Mouse (Mus musculus) mature B cell (primary cell): ENCODE data around the gene Mctp1.

Experiments used
- in situ Hi-C: fragments of 300-500 bp; cut with MboI; formaldehyde crosslinking; loops from 2 replicates; pipeline ENCODE4 v1.14.3; 2019

Gene Mctp1

DNA sequence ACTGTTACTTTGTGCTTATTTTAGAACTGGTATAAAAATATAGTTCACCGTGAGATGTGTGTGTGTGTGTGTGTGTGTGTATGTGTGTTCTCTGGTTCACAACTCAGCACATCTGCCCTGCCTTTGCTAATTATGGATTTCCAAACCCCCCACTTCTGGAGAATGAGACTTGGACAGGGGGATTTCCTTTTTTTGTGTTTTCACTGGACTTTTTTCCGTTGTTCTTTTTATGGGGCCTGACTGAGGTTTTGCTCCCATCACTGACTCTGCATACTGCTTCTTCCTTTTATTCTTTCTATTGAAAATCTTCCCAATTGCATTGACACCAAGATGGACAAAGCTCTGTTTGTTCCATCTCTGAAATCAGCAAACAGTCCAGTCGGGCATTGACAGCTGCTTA is 438.7 kb downstream of the Mctp1 start:
- in situ Hi-C loops, result no loop called here

DNA sequence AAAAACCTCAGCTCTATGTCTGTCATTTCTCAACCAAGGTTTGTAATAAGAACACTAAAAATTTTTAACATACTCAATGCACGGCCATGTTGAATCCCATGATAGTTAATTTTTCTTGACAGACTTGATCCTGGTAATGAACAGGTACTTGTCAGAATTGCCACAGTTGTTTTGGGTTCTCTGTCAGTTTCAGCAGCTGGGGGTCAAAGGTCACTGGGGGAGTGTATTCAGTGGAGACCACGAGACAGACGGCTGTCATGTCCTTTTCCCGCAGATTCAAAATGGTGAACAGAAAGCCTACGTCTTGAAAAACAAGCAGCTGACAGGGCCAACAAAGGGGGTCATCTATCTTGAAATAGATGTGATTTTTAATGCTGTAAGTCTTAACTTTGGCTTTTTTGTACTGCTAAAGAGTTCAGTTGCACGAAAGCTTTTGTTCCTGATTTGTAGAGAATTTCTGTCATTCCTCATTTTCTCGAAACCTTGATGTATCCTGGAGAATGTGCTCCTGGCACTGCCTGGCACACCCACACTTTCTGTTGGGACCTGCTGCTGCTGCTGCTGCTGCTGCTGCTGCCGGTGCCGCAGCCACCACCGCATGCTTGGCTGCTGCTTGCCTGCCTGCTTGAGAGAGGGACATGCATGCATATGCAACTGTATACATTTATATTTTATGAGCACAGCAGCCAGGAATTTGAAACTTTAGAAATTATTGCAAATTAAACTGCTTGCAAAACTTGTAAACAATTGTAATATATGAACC is 440.8 kb downstream of the Mctp1 start:
- in situ Hi-C loops, result no loop called here

DNA sequence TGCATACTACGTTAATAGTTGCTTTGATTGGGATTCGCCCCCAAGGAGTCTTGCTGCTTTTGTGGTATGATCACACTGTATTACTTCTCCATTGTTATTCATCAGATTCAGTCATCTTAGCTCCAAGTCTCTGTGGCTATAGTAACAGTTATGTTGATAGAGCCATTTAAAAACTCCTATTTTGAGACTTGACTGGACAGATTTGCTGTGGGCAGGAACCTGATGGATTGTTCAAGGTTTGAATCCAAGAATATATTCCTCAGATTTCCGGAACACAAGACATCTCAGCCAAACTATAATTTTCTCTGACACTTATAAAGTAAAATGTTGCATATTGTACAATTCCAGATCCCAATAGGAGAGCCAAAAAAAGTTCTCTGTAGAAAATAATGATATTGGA is 443.4 kb downstream of the Mctp1 start:
- in situ Hi-C loops, result no loop called here

- in situ Hi-C loops, result no loop called here
Measured at GRCm38 (mm10) chr13:76838031-76838430, 453.7 kb downstream of the Mctp1 start.

- in situ Hi-C loops, result no loop called here
Measured at GRCm38 (mm10) chr13:76840712-76841111, 456.4 kb downstream of the Mctp1 start.

DNA sequence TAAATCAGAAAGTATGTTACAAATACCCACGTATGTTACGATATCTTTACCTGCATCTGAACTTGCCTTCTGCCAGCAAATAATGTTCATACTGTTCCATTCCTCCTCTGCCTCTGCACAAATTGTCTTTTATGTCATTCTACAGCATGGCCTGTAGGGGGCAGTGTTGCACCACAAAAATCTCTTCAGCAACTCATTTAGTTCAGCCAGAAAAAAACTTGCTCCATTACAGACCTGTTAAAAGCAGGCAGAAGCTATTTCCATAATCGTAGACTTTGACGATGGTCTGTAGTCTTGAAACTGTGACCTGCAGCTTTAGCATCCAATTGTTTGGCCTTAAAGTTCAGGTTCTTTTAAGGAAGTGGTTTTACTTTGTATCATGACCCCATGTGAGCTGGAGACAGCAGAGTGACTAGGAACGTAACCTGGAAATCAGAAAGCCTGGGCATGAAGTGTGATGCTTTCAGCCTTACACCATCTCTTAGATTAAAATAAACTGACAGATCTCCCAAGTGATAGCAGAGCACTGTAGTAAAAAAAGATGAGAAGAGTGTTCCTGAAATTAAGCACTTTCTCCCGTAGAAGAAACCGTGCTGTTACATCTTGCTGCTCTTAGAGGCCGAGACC is 460.4 kb downstream of the Mctp1 start:
- in situ Hi-C loops, result no loop called here

DNA sequence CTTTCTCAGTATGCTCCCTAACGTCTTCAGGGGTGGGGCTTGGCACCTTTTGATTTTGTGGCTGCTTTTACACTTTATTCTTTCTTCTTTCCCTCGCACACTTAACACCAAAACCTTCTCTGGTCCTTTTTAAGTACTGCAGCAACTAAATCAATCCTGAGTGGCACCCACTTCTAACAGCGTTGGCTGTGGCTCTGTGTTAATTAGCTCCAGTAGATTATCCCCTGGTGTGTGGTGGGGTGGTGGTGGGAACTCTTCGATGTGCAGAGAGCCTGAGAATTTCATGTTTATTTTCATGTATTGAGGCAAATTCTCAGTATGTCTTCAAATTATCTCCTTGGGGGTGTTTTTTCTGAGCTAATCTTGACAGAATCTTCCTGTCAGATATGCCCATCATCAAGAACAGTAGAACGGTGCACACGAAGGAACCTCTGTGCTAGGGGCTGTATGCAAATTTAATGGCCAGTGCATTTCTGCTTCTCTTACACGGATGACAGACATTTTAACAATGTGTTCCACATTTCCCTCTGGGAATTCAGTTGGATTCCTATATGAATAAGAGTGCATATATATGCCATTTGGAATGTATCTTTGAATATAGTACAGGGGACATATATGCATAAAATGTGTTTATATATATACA is 466.2 kb downstream of the Mctp1 start:
- in situ Hi-C loops, result no loop called here

DNA sequence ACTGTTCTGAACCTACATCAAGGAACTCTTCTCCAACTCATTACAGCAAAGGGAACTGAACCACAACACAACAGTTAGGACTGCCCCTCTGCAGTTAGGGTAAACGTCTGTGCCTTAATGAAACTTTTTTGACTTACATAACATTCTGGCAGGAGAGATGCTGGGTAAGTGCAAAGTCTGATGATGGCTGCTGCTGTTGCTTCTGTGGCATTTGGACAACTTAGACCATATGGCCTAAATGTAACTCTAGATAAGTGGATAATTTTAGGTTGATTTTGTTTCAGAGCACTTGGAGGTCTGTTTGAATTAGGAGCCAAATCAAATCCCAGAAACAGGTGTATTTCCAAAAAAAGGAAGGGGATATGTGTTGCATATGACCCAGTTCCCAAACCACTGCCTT is 470.0 kb downstream of the Mctp1 start:
- in situ Hi-C loops, result no loop called here

DNA sequence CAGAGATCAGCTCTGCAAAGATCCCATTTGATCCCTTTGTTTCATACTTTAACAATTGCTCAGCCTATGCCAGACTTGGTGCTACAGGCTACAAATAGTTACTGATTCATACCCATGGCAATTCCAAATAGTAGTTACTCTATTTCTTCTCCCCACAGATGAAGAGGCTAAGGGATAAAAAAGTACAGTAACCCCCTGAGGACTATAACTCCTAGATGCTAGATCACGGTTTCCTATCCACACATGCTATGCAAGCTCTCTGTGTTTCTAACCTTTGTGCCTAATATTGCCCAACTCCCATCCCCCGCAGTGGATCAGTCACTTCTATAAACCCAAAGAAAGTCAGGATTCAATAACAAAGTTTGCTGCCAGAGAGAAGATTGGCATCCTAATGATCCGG is 470.7 kb downstream of the Mctp1 start:
- in situ Hi-C loops, result no loop called here

GRCm38 (mm10) chr13:76857024-76857423 is 472.7 kb downstream of the Mctp1 start:
- in situ Hi-C loops, result no loop called here

GRCm38 (mm10) chr13:76858078-76858482 is 473.7 kb downstream of the Mctp1 start:
- in situ Hi-C loops, result no loop called here

- in situ Hi-C loops, result no loop called here
Measured at GRCm38 (mm10) chr13:76870291-76870690, 486.0 kb downstream of the Mctp1 start.

GRCm38 (mm10) chr13:76877887-76878763 is 493.8 kb downstream of the Mctp1 start:
- in situ Hi-C loops, result no loop called here

GRCm38 (mm10) chr13:76879008-76879407 is 494.7 kb downstream of the Mctp1 start:
- in situ Hi-C loops, result no loop called here

DNA sequence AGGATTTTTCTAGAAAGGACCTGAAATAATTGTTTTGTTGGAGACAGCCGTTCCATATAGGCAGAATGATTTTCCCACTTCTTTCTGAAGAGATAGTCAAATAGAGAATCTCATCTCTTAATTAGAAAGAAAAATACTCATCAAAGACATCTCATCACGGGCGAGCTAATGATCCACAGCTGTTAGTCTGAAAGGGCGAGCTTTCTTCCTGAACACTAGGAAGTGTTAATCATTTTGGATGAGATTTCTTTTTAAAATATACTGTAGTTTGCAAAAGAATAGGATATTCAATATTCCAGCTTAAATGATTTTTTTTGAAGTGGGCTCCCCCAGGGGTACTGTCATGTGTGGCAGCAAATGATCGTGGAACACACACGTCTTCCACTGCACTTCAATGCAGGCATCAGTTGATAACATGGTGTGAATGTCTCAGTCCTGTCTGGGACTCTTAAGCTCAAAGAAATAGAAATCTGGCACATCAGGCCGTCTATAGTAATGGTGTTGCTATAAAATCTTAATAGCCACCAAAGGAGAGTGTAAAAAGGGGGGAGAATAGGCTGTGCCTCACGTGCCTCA is 500.3 kb downstream of the Mctp1 start:
- in situ Hi-C loops, result no loop called here

GRCm38 (mm10) chr13:76892987-76893386 is 508.7 kb downstream of the Mctp1 start:
- in situ Hi-C loops, result no loop called here

GRCm38 (mm10) chr13:76895770-76896456 is 511.6 kb downstream of the Mctp1 start:
- in situ Hi-C loops, result no loop called here

DNA sequence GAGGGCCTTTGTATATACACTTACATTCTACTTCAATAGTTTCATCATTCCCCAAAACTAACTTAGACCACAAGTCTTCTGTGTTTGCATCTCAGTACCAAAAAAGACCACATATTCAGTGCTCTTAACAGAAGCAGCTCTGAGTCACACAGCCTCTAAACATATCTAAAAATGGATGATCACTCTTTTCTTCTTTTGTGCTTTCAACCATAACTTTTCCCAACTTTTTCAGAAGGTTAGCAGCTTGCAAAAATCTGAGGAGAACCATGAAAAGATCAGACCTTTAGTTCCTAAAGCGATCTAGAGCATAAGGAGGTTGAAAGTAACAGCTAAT is 512.1 kb downstream of the Mctp1 start:
- in situ Hi-C loops, result no loop called here

GRCm38 (mm10) chr13:76918321-76918720 is 534.0 kb downstream of the Mctp1 start:
- in situ Hi-C loops, result no loop called here

GRCm38 (mm10) chr13:76926851-76927250 is 542.5 kb downstream of the Mctp1 start:
- in situ Hi-C loops, result no loop called here

GRCm38 (mm10) chr13:76927875-76928440 is 543.6 kb downstream of the Mctp1 start:
- in situ Hi-C loops, result no loop called here
